Mouse (Mus musculus) hindbrain, embryonic 11.5 days (tissue): ENCODE data around the gene Fem1a. TPM values are rescaled to one million over a fixed set of nuclear protein-coding genes. Genes with fewer than 3 reads are reported as not detected.
A peak's percentile ranks its signal among the peaks of the same experiment; 100 is the strongest.

Experiments
- ATAC-seq: fragments of 200-750 bp; cut with Nextera tagmentation; 2 replicates; pipeline ENCODE4 v1.8.0; 2017; ENCODE audit warnings: mild to moderate bottlenecking, moderate TSS enrichment, moderate library complexity; ENCODE audit not compliant: low FRiP score
- DNase-seq: peaks from one replicate; pipeline ENCODE4 v3.0.0-alpha.2; 2015; ENCODE audit warnings: low spot score
- H3K27ac ChIP-seq: fragments of 300-500 bp; sonication (generic); 2 replicates; pipeline ENCODE4 v1.5.1; 2014; ENCODE audit warnings: mild to moderate bottlenecking, low read depth, low read length
- H3K27me3 ChIP-seq: fragments of 300-500 bp; sonication (generic); 2 replicates; pipeline ENCODE4 v1.6.1; 2014; ENCODE audit warnings: mild to moderate bottlenecking, low read length, moderate library complexity, mixed read lengths; ENCODE audit not compliant: control insufficient read depth, insufficient read depth
- H3K36me3 ChIP-seq: fragments of 300-500 bp; sonication (generic); 2 replicates; pipeline ENCODE4 v1.6.1; 2014; ENCODE audit warnings: mild to moderate bottlenecking, low read length, moderate library complexity, mixed read lengths; ENCODE audit not compliant: control insufficient read depth, insufficient read depth
- H3K4me1 ChIP-seq: fragments of 300-500 bp; sonication (generic); replicated peaks from 2 replicates; pipeline ENCODE4 v1.6.1; 2014; ENCODE audit warnings: low read length, mixed read lengths; ENCODE audit not compliant: control insufficient read depth, insufficient read depth
- H3K4me2 ChIP-seq: fragments of 300-500 bp; sonication (generic); replicated peaks from 2 replicates; pipeline ENCODE4 v1.6.1; 2014; ENCODE audit warnings: mild to moderate bottlenecking, low read depth, low read length
- H3K4me3 ChIP-seq: fragments of 300-500 bp; sonication (generic); 2 replicates; pipeline ENCODE4 v1.5.1; 2014; ENCODE audit warnings: low read depth, low read length
- H3K9ac ChIP-seq: fragments of 300-500 bp; sonication (generic); 2 replicates; pipeline ENCODE4 v1.6.1; 2014; ENCODE audit warnings: low read depth, low read length
- H3K9me3 ChIP-seq: fragments of 300-500 bp; sonication (generic); 2 replicates; pipeline ENCODE4 v1.6.1; 2016; ENCODE audit warnings: low read length; ENCODE audit not compliant: control insufficient read depth
- WGBS: fragments of 180-500 bp; shearing (Covaris S2); extraction: QIAGEN DNeasy Blood & Tissue Kit; methylation state at CpG from one replicate; pipeline ENCODE4 v1.1.7; 2014; 5-methylcytosine and 5-hydroxymethylcytosine counted together
- polyA plus RNA-seq: library from polyadenylated mRNA; unstranded; fragments of >200 nt; fragmentation: Nextera tagmentation; extraction: Ambion mirVana; gene quantifications from 2 replicates; pipeline ENCODE4 v1.2.1, GENCODE M21; 2014

Fem1a gene
- polyA plus RNA-seq, 1 experiment from 2014 or later, result 12.8 TPM

- Histone ChIP-seq H3K4me1 (no peaks in the 10 kb centered on the region), H3K36me3 (0 out of 2 replicates have a peak, but pooled peaks cover 2% of the 10 kb centered on the region), H3K9me3 (no peaks in the 10 kb centered on the region), H3K4me2 (peak overlapping the region; percentile 74), H3K4me3 (peak overlapping the region; percentile 33), H3K27me3 (no peaks in the 10 kb centered on the region), H3K9ac (peak overlapping the region; percentile 63), H3K27ac (peak overlapping the region; percentile 42; the same call in 1 of the 2 replicates)
- no peak for DNase-seq
- ATAC-seq, result peak; percentile 39; the same call in 1 of the 2 replicates
- 74% methylated on average over 3 of the region's 3 CpGs for WGBS
These were observed 13.1 kb downstream of the Fem1a start for GRCm38 (mm10) chr17:56269741-56270140.

GRCm38 (mm10) chr17:56271609-56272253 lies 15.1 kb downstream of the Fem1a start:
- Histone ChIP-seq H3K36me3 (0 out of 2 replicates have a peak, but pooled peaks cover 2% of the 10 kb centered on the region), H3K27ac (no peak overlapping the region), H3K4me1 (no peaks in the 10 kb centered on the region), H3K27me3 (no peaks in the 10 kb centered on the region), H3K9ac (no peak overlapping the region), H3K4me2 (no peak overlapping the region), H3K9me3 (no peaks in the 10 kb centered on the region), H3K4me3 (no peak overlapping the region)
- WGBS, result 86% methylated on average over 12 of the region's 12 CpGs
- no peak for DNase-seq
- no peak for ATAC-seq

DNA sequence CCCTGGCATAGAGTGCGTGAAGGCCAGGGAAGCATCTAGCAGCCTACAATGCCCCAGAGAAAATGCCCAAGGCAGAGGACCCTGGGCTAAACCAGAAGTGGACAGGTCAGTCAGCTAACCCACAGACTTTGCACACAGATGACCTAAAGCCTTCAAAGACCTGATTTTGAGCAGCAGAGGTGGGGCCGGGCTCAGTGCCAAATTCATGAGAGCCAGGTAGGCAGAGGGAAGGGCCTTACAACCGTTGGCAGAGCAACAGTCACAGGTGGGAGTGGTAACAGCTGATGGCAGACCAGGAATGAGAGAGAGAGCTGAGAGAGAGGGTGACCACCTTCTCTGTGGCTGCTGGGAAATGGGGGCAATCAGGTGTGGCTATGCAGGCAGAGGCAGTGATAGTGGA lies 16.0 kb downstream of the Fem1a start:
- no peak overlapping the region for H3K4me3 ChIP-seq
- WGBS, result 74% methylated on average over 3 of the region's 3 CpGs
- no peak overlapping the region for H3K4me2 ChIP-seq
- no peaks in the 10 kb centered on the region for H3K4me1 ChIP-seq
- H3K9me3 ChIP-seq, result no peaks in the 10 kb centered on the region
- H3K27ac ChIP-seq, result no peak overlapping the region
- DNase-seq (no peak), ATAC-seq (no peak)
- H3K27me3 ChIP-seq, result no peaks in the 10 kb centered on the region
- H3K9ac ChIP-seq, result no peak overlapping the region
- H3K36me3 ChIP-seq, result 0 out of 2 replicates have a peak, but pooled peaks cover 2% of the 10 kb centered on the region

- ATAC-seq (no peak), DNase-seq (no peak)
- H3K27ac ChIP-seq, result no peak overlapping the region
- H3K27me3 ChIP-seq, result no peaks in the 10 kb centered on the region
- H3K4me1 ChIP-seq, result no peaks in the 10 kb centered on the region
- H3K9ac ChIP-seq, result no peak overlapping the region
- 0 out of 2 replicates have a peak, but pooled peaks cover 2% of the 10 kb centered on the region for H3K36me3 ChIP-seq
- H3K4me3 ChIP-seq, result no peak overlapping the region
- H3K4me2 ChIP-seq, result no peak overlapping the region
- no peaks in the 10 kb centered on the region for H3K9me3 ChIP-seq
- WGBS, result 88% methylated on average over 7 of the region's 7 CpGs
These were observed 16.9 kb downstream of the Fem1a start for GRCm38 (mm10) chr17:56273482-56273881.

GRCm38 (mm10) chr17:56273986-56274385 lies 17.4 kb downstream of the Fem1a start:
- no peak overlapping the region for H3K4me2 ChIP-seq
- no peak overlapping the region for H3K9ac ChIP-seq
- no peak for ATAC-seq
- no peak for DNase-seq
- H3K9me3 ChIP-seq, result no peaks in the 10 kb centered on the region
- no peak overlapping the region for H3K4me3 ChIP-seq
- H3K4me1 ChIP-seq, result no peaks in the 10 kb centered on the region
- no peaks in the 10 kb centered on the region for H3K27me3 ChIP-seq
- 89% methylated on average over 5 of the region's 5 CpGs for WGBS
- H3K36me3 ChIP-seq, result 0 out of 2 replicates have a peak, but pooled peaks cover 2% of the 10 kb centered on the region
- H3K27ac ChIP-seq, result no peak overlapping the region

GRCm38 (mm10) chr17:56275842-56276480 lies 19.4 kb downstream of the Fem1a start:
- ATAC-seq, result no peak
- Histone ChIP-seq H3K27ac (no peak overlapping the region), H3K4me1 (no peaks in the 10 kb centered on the region), H3K36me3 (0 out of 2 replicates have a peak, but pooled peaks cover 2% of the 10 kb centered on the region), H3K27me3 (no peaks in the 10 kb centered on the region), H3K9ac (peak overlapping the region; percentile 52), H3K9me3 (no peaks in the 10 kb centered on the region), H3K4me3 (peak overlapping the region; percentile 36), H3K4me2 (peak overlapping the region; percentile 62)
- no peak for DNase-seq
- WGBS, result 30% methylated on average over 5 of the region's 5 CpGs

- H3K27me3 ChIP-seq, result no peaks in the 10 kb centered on the region
- ATAC-seq (peak; percentile 89), DNase-seq (peak; percentile 88)
- peak within 1 kb of the TSS; percentile 36 for H3K4me3 ChIP-seq
- no peaks in the 10 kb centered on the region for H3K9me3 ChIP-seq
- no peaks in the 10 kb centered on the region for H3K4me1 ChIP-seq
- peak within 1 kb of the TSS; percentile 52 for H3K9ac ChIP-seq
- no peaks in the 10 kb centered on the region for H3K36me3 ChIP-seq
- 10% methylated on average over 17 of the region's 21 CpGs for WGBS
- peak within 1 kb of the TSS; percentile 0; the same call in 1 of the 2 replicates for H3K27ac ChIP-seq
- peak within 1 kb of the TSS; percentile 62 for H3K4me2 ChIP-seq
These were observed 20.3 kb downstream of the Fem1a start, which contains the start of gene Ticam1 for GRCm38 (mm10) chr17:56276643-56277566. Ticam1 (minus strand) TSS chr17:56276786.

DNA sequence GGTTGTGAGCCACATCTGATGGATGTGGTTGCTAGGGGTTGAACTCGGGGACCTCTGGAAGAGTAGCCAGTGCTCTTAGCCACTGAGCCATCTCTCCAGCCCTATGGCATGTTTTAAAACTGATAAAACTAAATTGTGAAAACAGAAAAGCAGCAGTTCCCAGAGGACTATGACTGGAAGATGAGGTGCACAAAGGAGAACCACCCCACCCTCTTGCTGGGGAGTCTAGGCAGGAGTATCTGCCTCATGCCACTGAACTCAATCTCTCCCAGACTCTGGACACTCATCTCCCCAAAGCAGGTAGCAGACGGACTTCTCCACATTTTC lies 20.9 kb downstream of the Fem1a start:
- Histone ChIP-seq H3K4me1 (no peaks in the 10 kb centered on the region), H3K9ac (no peak overlapping the region), H3K9me3 (no peaks in the 10 kb centered on the region), H3K27me3 (no peaks in the 10 kb centered on the region), H3K27ac (no peak overlapping the region), H3K4me3 (no peak overlapping the region), H3K36me3 (no peaks in the 10 kb centered on the region), H3K4me2 (no peak overlapping the region)
- 53% methylated on average over 2 of the region's 2 CpGs for WGBS
- ATAC-seq, result peak; percentile 10; the same call in 1 of the 2 replicates
- no peak for DNase-seq
